Mouse (Mus musculus) midbrain, embryonic 11.5 days (tissue): ENCODE results near the gene Kin. TPM values are rescaled to one million over a fixed set of nuclear protein-coding genes. Genes with fewer than 3 reads are reported as not detected.

ENCODE experiments used
- ATAC-seq: fragments of 200-750 bp; cut with Nextera tagmentation; 2 replicates; pipeline ENCODE4 v1.8.0; 2017; ENCODE audit warnings: moderate TSS enrichment, moderate library complexity; ENCODE audit not compliant: low FRiP score
- DNase-seq: peaks from one replicate; pipeline ENCODE4 v3.0.0; 2015; ENCODE audit warnings: low spot score; ENCODE audit errors: missing footprints
- H3K27ac ChIP-seq: fragments of 300-500 bp; sonication (generic); 2 replicates; pipeline ENCODE4 v1.5.1; 2014; ENCODE audit warnings: low read depth, low read length
- H3K27me3 ChIP-seq: fragments of 300-500 bp; sonication (generic); 2 replicates; pipeline ENCODE4 v1.6.1; 2014; ENCODE audit warnings: mild to moderate bottlenecking, low read length, moderate library complexity, mixed read lengths; ENCODE audit not compliant: control insufficient read depth, insufficient read depth
- H3K36me3 ChIP-seq: fragments of 300-500 bp; sonication (generic); 2 replicates; pipeline ENCODE4 v1.6.1; 2014; ENCODE audit warnings: mild to moderate bottlenecking, low read length, moderate library complexity, mixed read lengths; ENCODE audit not compliant: control insufficient read depth, insufficient read depth
- H3K4me1 ChIP-seq: fragments of 300-500 bp; sonication (generic); 2 replicates; pipeline ENCODE4 v1.6.1; 2014; ENCODE audit warnings: low read length; ENCODE audit not compliant: control insufficient read depth, insufficient read depth
- H3K4me2 ChIP-seq: fragments of 300-500 bp; sonication (generic); 2 replicates; pipeline ENCODE4 v1.6.1; 2014; ENCODE audit warnings: mild to moderate bottlenecking, moderate library complexity
- H3K4me3 ChIP-seq: fragments of 300-500 bp; sonication (generic); 2 replicates; pipeline ENCODE4 v1.5.1; 2014; ENCODE audit warnings: low read depth, low read length
- H3K9ac ChIP-seq: fragments of 300-500 bp; sonication (generic); 2 replicates; pipeline ENCODE4 v1.6.1; 2014; ENCODE audit warnings: low read length
- H3K9me3 ChIP-seq: fragments of 300-500 bp; sonication (generic); 2 replicates; pipeline ENCODE4 v1.6.1; 2016; ENCODE audit warnings: low read length; ENCODE audit not compliant: control insufficient read depth
- WGBS: fragments of 180-500 bp; shearing (Covaris S2); extraction: QIAGEN DNeasy Blood & Tissue Kit; methylation state at CpG from one replicate; pipeline ENCODE4 v1.1.7; 2014; 5-methylcytosine and 5-hydroxymethylcytosine counted together
- polyA plus RNA-seq: library from polyadenylated mRNA; unstranded; fragments of >200 nt; fragmentation: Nextera tagmentation; extraction: Ambion mirVana; gene quantifications from 2 replicates; pipeline ENCODE4 v1.2.1, GENCODE M21; 2014

Kin gene
- polyA plus RNA-seq, 1 experiment from 2014 or later, result 42.5 TPM

DNA sequence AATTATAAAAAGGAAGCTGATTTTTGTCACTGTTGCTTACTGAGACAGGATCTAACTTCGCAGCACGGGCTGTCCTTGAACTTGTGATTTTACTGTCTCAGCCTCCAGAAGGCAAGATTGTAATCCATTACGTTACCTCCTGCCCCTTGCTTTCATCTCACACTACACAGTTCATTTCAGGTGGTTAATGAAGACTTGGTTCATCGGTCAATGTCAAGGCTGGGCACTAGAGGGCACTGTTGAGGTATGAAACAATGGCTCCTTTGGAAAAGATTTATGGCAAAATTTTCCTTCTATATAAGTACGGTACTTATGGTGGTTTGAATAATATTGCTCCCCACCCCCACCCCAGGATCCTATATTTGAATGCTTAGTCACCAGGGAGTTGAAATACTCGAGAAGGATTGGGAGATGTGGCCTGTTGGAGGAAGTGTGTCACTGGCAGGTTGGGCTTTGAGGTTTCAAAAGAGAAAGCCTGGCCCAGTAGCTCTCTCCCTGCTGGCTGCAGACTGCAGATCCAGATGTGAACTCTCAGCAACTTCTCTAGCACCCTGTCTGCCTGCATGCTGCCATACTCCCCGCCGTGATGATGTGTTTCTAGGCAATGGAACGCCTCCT, 18.3 kb downstream of the Kin start:
- DNase-seq, result peak; percentile 94
- no peak overlapping the region for H3K9ac ChIP-seq
- H3K9me3 ChIP-seq, result no peaks in the 10 kb centered on the region
- H3K4me3 ChIP-seq, result no peak overlapping the region
- no peaks in the 10 kb centered on the region for H3K27me3 ChIP-seq
- WGBS, result 34% methylated on average over 9 of the region's 9 CpGs
- no peaks in the 10 kb centered on the region for H3K36me3 ChIP-seq
- no peak overlapping the region for H3K27ac ChIP-seq
- no peak overlapping the region for H3K4me2 ChIP-seq
- ATAC-seq, result 0 out of 2 replicates have a peak, but pooled peaks have one; percentile 22
- no peaks in the 10 kb centered on the region for H3K4me1 ChIP-seq

GRCm38 (mm10) chr2:10100471-10100870, 20.1 kb downstream of the Kin start:
- WGBS, result 72% methylated on average over 2 of the region's 2 CpGs
- DNase-seq (no peak), ATAC-seq (0 out of 2 replicates have a peak, but pooled peaks have one; percentile 31)

GRCm38 (mm10) chr2:10101180-10101579, 20.8 kb downstream of the Kin start:
- Histone ChIP-seq H3K9me3 (no peaks in the 10 kb centered on the region), H3K4me3 (no peak overlapping the region), H3K36me3 (no peaks in the 10 kb centered on the region), H3K27ac (no peak overlapping the region), H3K4me1 (no peaks in the 10 kb centered on the region), H3K27me3 (no peaks in the 10 kb centered on the region), H3K9ac (no peak overlapping the region), H3K4me2 (no peak overlapping the region)
- DNase-seq (peak; percentile 92), ATAC-seq (no peak; the same call in 1 of the 2 replicates)
- 47% methylated on average over 6 of the region's 6 CpGs for WGBS

More at GRCm38 (mm10) chr2:10100471-10100870, 20.1 kb downstream of the Kin start:
- Histone ChIP-seq H3K4me3 (no peak overlapping the region), H3K4me1 (no peaks in the 10 kb centered on the region), H3K4me2 (no peak overlapping the region), H3K27ac (no peak overlapping the region), H3K36me3 (no peaks in the 10 kb centered on the region), H3K9ac (no peak overlapping the region), H3K9me3 (no peaks in the 10 kb centered on the region), H3K27me3 (no peaks in the 10 kb centered on the region)

GRCm38 (mm10) chr2:10108535-10109189, 28.3 kb downstream of the Kin start:
- ATAC-seq (no peak), DNase-seq (no peak)
- H3K4me3 ChIP-seq, result no peak overlapping the region
- no peak overlapping the region for H3K9ac ChIP-seq
- H3K4me1 ChIP-seq, result no peaks in the 10 kb centered on the region
- H3K36me3 ChIP-seq, result no peaks in the 10 kb centered on the region
- no peaks in the 10 kb centered on the region for H3K9me3 ChIP-seq
- no peak overlapping the region for H3K27ac ChIP-seq
- 81% methylated on average over 6 of the region's 6 CpGs for WGBS
- H3K4me2 ChIP-seq, result no peak overlapping the region
- no peaks in the 10 kb centered on the region for H3K27me3 ChIP-seq

DNA sequence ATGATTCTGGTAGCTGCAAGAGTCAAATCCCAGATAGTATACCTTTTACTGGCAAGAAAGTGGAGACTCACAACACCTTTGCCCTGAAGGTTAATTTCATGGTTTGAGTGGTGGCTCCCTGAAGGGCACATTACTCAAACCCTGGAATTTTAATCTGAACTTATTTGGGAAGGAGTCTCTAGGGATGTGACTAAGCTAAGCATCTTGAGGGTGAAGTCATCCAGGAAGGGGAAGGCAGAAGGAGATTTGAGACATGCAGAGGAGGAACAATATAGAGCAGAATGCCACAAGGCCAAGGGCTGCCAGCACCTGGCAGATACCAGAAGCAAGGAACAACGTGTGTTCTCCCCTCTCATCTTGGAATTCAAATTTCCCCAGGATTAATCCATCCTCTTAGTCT, 38.4 kb downstream of the Kin start:
- Histone ChIP-seq H3K27ac (no peak overlapping the region), H3K27me3 (no peaks in the 10 kb centered on the region), H3K4me1 (no peaks in the 10 kb centered on the region), H3K9ac (no peak overlapping the region), H3K36me3 (no peaks in the 10 kb centered on the region), H3K4me3 (no peak overlapping the region), H3K4me2 (no peak overlapping the region), H3K9me3 (no peaks in the 10 kb centered on the region)
- DNase-seq (no peak), ATAC-seq (no peak)
- WGBS, result 61% methylated on average over 1 of the region's 1 CpGs

DNA sequence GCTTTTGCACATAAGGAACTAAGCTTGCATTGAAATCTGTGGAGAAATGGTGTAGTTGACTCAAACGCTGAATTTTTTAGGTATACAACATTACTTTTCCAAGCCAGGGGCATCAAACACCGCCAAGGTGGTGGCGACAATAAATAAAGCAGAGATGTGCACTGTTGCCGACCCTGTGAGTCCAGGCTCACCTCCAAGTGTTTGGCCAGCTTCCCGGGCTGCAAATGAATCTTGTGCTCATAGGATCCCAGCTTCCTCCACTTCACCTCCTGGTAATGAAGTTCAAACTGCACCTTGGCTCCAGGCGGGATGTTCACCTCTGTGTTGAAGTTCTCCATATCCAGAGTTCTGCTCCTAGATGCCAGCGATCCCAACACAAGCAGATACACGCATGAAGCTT, 38.9 kb downstream of the Kin start:
- Histone ChIP-seq H3K4me2 (no peak overlapping the region), H3K4me3 (no peak overlapping the region), H3K27ac (no peak overlapping the region), H3K36me3 (no peaks in the 10 kb centered on the region), H3K27me3 (no peaks in the 10 kb centered on the region), H3K9ac (no peak overlapping the region), H3K4me1 (no peaks in the 10 kb centered on the region), H3K9me3 (no peaks in the 10 kb centered on the region)
- no peak for DNase-seq
- 91% methylated on average over 8 of the region's 8 CpGs for WGBS
- no peak for ATAC-seq

DNA sequence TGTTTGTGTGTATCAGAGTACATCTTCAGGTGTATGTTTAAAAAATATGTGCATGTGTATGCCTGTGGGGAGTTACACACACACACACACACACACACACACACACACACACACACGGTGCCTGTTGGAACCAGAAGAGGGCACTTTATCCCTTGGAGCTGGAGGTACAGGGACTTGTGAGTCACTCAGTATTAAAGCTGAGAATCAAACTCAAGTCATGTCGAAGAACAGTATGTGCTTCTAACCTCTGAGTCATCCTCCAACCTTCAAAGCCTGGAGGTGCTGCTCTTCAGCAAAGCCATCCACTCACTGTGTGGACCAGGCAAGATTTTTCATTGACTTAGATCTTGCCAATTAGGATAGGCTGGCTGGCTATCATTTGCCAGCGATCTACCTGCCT, 41.4 kb downstream of the Kin start:
- Histone ChIP-seq H3K4me2 (no peak overlapping the region), H3K9me3 (no peaks in the 10 kb centered on the region), H3K4me3 (no peak overlapping the region), H3K9ac (no peak overlapping the region), H3K27ac (no peak overlapping the region), H3K36me3 (no peaks in the 10 kb centered on the region), H3K27me3 (no peaks in the 10 kb centered on the region), H3K4me1 (no peaks in the 10 kb centered on the region)
- no peak for ATAC-seq
- DNase-seq, result no peak
- 70% methylated on average over 3 of the region's 3 CpGs for WGBS

DNA sequence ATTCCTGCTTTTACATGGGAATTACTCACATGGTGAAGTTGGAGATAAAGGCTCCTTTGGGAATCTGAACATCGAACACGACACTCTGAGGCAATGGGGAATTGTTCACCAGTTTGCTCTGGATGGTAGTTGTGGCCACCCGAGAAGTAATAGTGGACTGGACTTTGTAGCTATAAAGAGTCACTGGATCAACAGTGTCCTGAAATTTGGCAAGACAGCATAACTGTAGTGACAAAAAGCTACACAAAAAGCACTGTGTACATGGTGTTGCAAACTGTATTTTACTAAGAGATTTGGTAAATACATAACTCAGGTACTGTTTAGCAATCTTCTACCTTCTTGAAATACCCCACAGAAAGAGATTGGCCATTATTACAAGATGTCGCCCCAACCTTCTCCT, 45.7 kb downstream of the Kin start:
- Histone ChIP-seq H3K9ac (no peak overlapping the region), H3K9me3 (no peaks in the 10 kb centered on the region), H3K27me3 (no peaks in the 10 kb centered on the region), H3K4me2 (no peak overlapping the region), H3K4me3 (no peak overlapping the region), H3K4me1 (no peaks in the 10 kb centered on the region), H3K27ac (no peak overlapping the region), H3K36me3 (no peaks in the 10 kb centered on the region)
- DNase-seq (no peak), ATAC-seq (no peak)
- 93% methylated on average over 4 of the region's 4 CpGs for WGBS

DNA sequence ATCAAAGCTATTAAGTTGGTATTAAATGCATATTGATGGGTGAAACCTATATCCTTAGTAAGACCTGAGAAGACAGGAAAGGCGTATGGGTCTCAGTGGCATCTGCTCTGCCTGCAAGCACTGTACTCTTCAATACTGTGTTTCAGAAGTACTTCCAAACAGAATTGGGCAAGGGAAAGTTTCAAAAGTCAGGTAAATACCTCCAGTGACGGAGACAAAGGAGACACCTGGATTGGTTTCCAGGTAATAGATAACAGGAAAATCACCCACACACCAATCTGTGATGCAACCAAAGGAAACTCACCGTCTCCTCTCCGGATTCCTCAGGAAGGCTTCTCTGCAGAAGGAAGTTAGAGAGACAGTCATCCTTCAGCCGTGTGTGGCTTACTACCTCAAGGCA, 47.1 kb downstream of the Kin start:
- no peaks in the 10 kb centered on the region for H3K9me3 ChIP-seq
- H3K4me3 ChIP-seq, result no peak overlapping the region
- no peak overlapping the region for H3K9ac ChIP-seq
- 87% methylated on average over 5 of the region's 5 CpGs for WGBS
- DNase-seq, result no peak
- no peaks in the 10 kb centered on the region for H3K36me3 ChIP-seq
- no peaks in the 10 kb centered on the region for H3K27me3 ChIP-seq
- H3K4me2 ChIP-seq, result no peak overlapping the region
- no peak overlapping the region for H3K27ac ChIP-seq
- no peak for ATAC-seq
- H3K4me1 ChIP-seq, result no peaks in the 10 kb centered on the region
